Mouse (Mus musculus): ENCODE results near the gene Ppp6r3. TPM values are rescaled to one million over a fixed set of nuclear protein-coding genes. Genes with fewer than 3 reads are reported as not detected.

The Ppp6r3 gene
- total RNA-seq, 1 experiment from 2014 or later, result 146 TPM

GRCm38 (mm10) chr19:3405531-3406281 is 169.8 kb downstream of the Ppp6r3 start:
- no peak for ATAC-seq (ENCODE audit: extremely low read depth, insufficient number of reproducible peaks, low FRiP score, poor library complexity, severe bottlenecking)

Other genes with a start within 250 kb of the Ppp6r3 start
- gene Tesmin, start 186.9 kb downstream of the Ppp6r3 start, total RNA-seq (2017), result 0.37 and 0.81 TPM in 2 replicates
- gene Gal, start 161.2 kb downstream of the Ppp6r3 start, total RNA-seq (2017), result not detected in 2 replicates
- 0.93 and 0.98 TPM in 2 replicates for gene Lrp5, start 110.8 kb upstream of the Ppp6r3 start, total RNA-seq (2017)
- gene 1810055G02Rik, start 132.5 kb upstream of the Ppp6r3 start, total RNA-seq (2017), result 3.1 and 5.1 TPM in 2 replicates
- gene Kmt5b, start 191.7 kb upstream of the Ppp6r3 start, total RNA-seq (2017), result 159 and 166 TPM in 2 replicates

Measured in neutrophil, adult 5-6 weeks (primary cell).